Comparison of ENCODE assay signal across 7 mouse cellular contexts in the genomic region with DNA sequence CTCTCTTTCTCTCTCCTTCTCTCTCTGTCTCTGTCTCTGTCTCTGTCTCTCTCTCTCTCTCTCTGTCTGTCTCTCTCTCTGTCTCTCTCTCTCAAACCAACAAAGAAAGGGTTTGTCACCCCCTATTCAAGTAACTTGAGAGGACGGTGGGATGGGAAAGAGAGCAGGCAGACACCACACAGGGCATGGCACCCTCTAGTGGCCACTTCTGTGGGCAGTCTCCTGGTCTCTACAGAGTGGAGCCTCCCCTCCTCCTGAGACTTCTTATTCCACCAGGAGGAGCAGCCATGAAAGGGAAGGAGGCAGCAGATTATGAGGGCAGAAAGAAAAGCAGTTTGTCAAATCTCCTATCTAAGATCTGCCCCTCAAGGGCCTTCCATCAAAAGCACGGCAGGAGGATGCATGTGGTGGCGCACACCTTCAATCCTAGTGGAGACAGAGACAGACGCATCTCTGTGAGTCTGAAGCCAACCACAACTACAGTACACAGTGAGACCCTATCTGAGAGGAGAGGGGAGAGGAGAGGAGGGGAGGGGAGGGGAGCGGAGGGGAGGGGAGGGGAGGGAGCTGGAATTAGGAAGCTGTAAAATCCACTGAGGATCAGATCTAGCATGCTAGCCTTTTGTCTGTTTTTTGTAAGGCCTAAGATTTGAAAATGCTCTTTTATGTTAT.
DNase-seq lines count a peak whose midpoint lies in the region; ATAC-seq and TF ChIP-seq lines count a peak whose summit lies in the region.

No protein-coding gene starts in this region.

- H3K4me1 ChIP-seq in cerebellum, adult 2 months (ENCODE audit: control insufficient read depth, insufficient read depth, low read length) = peaks cover 21% of the 10 kb centered on the region
- peaks cover 23% of the 10 kb centered on the region for H3K4me1 ChIP-seq in forebrain, embryonic 16.5 days (replicated peaks; ENCODE audit: control insufficient read depth, insufficient read depth, low read length)
- H3K4me1 ChIP-seq in hindbrain, embryonic 14.5 days (replicated peaks; ENCODE audit: control insufficient read depth, insufficient read depth, low read length) = peaks cover 42% of the 10 kb centered on the region

- no peak overlapping the region for H3K4me2 ChIP-seq in forebrain, embryonic 16.5 days (ENCODE audit: low read length)
- no peak overlapping the region for H3K4me2 ChIP-seq in hindbrain, embryonic 14.5 days (replicated peaks)

- H3K9ac ChIP-seq in forebrain, embryonic 16.5 days (replicated peaks; ENCODE audit: low read depth, low read length) = no peak overlapping the region
- no peak overlapping the region for H3K9ac ChIP-seq in hindbrain, embryonic 14.5 days

- H3K36me3 ChIP-seq in forebrain, embryonic 16.5 days (ENCODE audit: control insufficient read depth, insufficient read depth) = no peaks in the 10 kb centered on the region
- no peaks in the 10 kb centered on the region for H3K36me3 ChIP-seq in hindbrain, embryonic 14.5 days (replicated peaks; ENCODE audit: control insufficient read depth, insufficient read depth)

- H3K9me3 ChIP-seq in forebrain, embryonic 16.5 days (ENCODE audit: control insufficient read depth, low read length) = no peaks in the 10 kb centered on the region
- H3K9me3 ChIP-seq in hindbrain, embryonic 14.5 days (ENCODE audit: control insufficient read depth, low read length) = no peaks in the 10 kb centered on the region

- peak; percentile 70 for ATAC-seq in forebrain, embryonic 16.5 days
- peak; percentile 73; the same call in 1 of the 2 replicates for ATAC-seq in hindbrain, embryonic 14.5 days (ENCODE audit: low FRiP score)
- peak; percentile 89 for ATAC-seq in megakaryocyte progenitor cell, adult 5-6 weeks (replicated peaks; ENCODE audit: poor library complexity)

- TF ChIP-seq POLR2A in cerebellum, adult 2 months (IDR thresholded peaks at IDR 0.05; ENCODE audit: borderline replicate concordance, insufficient read depth, low read length) = no peak

- no peak overlapping the region for H3K4me3 ChIP-seq in cerebellum, adult 2 months (replicated peaks; ENCODE audit: insufficient read depth, low read depth, low read length)
- no peak overlapping the region for H3K4me3 ChIP-seq in forebrain, embryonic 16.5 days (replicated peaks; ENCODE audit: low read length)
- no peak overlapping the region for H3K4me3 ChIP-seq in hindbrain, embryonic 14.5 days (replicated peaks; ENCODE audit: low read length)

- TF ChIP-seq CTCF in cerebellum, adult 2 months (IDR thresholded peaks at IDR 0.05; ENCODE audit: borderline replicate concordance, insufficient read depth, low read depth, low read length) = peak; percentile 79

- DNase-seq in ZHBTc4 (ENCODE audit: low read depth, low spot score) = peak; percentile 73
- peak; percentile 57 to 65 for DNase-seq in cerebellum, adult 2 months
- DNase-seq in hindbrain, embryonic 14.5 days (ENCODE audit: low spot score) = peak; percentile 75
- DNase-seq in left cerebral cortex, adult 11 months (ENCODE audit: low spot score) = peak; percentile 37
- DNase-seq in right cerebral cortex, postnatal 10 days (ENCODE audit: low spot score in 2 of 2) = peak; percentile 74 to 78

- WGBS in cerebellum, adult 2 months = 62% methylated on average over 5 of the region's 5 CpGs
- WGBS in forebrain, embryonic 16.5 days = 45% methylated on average over 4 of the region's 5 CpGs
- WGBS in hindbrain, embryonic 14.5 days = 12% methylated on average over 5 of the region's 5 CpGs

- no peak overlapping the region for H3K27ac ChIP-seq in cerebellum, adult 2 months (ENCODE audit: insufficient read depth, low read length)
- H3K27ac ChIP-seq in forebrain, embryonic 16.5 days (ENCODE audit: low read length) = no peak overlapping the region
- H3K27ac ChIP-seq in hindbrain, embryonic 14.5 days = peak overlapping the region; percentile 63

- no peaks in the 10 kb centered on the region for H3K27me3 ChIP-seq in cerebellum, adult 2 months (ENCODE audit: control insufficient read depth, insufficient read depth, low read length)
- H3K27me3 ChIP-seq in forebrain, embryonic 16.5 days (replicated peaks; ENCODE audit: control insufficient read depth, insufficient read depth, low read length) = no peaks in the 10 kb centered on the region
- no peaks in the 10 kb centered on the region for H3K27me3 ChIP-seq in hindbrain, embryonic 14.5 days (ENCODE audit: control insufficient read depth, insufficient read depth, low read length)
